Mouse (Mus musculus) thymus, postnatal 14 days (tissue): ENCODE measurements around the gene Fv1.

ENCODE experiments used
- DNase-seq: peaks from one replicate; pipeline ENCODE4 v3.0.0; 2021

The Fv1 gene

GRCm38 (mm10) chr4:147886158-147886557 lies 17.4 kb downstream of the Fv1 start:
- no peak for DNase-seq

- DNase-seq: no peak
Measured at GRCm38 (mm10) chr4:147887277-147887676, 18.5 kb downstream of the Fv1 start.

- no peak for DNase-seq
Measured at GRCm38 (mm10) chr4:147888237-147888636, 19.5 kb downstream of the Fv1 start.

GRCm38 (mm10) chr4:147890341-147890740 lies 21.6 kb downstream of the Fv1 start:
- DNase-seq: no peak

DNA sequence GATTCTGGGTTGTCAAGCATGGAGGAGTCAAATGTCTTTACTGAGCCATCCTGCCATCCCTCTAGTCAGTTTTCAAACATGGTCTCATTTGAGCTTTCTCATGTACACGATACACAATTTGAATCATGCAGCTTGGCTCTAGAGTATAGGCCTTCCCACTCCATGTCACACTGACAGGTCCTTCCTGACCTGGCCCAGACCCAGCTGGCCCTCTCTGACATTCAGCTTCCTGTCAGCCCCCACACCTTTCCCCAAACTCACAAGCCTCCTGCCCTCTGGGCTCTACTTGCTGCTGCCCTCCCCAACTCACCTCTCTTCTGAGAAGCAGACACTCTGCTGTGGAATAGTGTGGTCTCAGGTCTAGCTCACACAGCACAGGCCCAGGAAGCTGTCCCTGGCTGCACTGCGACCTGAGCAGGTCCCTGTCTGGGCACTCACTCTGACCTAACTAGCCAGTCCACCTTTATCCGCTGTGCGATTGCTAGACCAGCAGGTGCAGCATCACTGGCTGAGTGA lies 27.1 kb downstream of the Fv1 start:
- no peak for DNase-seq

- no peak for DNase-seq
Measured at GRCm38 (mm10) chr4:147896411-147896810, 27.6 kb downstream of the Fv1 start.

DNA sequence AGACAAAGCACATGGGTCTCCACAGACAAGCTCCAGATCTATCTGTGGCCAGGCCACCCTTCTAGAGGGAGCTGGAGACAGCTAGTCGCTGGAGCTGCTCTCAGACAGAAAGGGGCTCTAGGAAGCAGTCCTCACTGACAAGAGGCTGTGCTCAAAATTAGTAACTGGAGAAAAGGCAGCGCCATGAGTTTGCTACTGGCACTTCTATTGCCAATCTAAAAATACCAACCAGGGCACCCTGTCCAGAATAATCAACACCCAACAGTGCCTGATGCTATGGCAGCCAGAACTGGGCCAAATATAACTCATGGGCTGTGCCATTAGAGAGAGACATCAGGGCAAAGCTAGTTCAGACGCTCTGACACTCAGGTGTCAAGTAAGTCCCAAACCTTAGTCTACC lies 28.6 kb downstream of the Fv1 start:
- no peak for DNase-seq

GRCm38 (mm10) chr4:147900452-147900851 lies 31.7 kb downstream of the Fv1 start:
- no peak for DNase-seq

DNA sequence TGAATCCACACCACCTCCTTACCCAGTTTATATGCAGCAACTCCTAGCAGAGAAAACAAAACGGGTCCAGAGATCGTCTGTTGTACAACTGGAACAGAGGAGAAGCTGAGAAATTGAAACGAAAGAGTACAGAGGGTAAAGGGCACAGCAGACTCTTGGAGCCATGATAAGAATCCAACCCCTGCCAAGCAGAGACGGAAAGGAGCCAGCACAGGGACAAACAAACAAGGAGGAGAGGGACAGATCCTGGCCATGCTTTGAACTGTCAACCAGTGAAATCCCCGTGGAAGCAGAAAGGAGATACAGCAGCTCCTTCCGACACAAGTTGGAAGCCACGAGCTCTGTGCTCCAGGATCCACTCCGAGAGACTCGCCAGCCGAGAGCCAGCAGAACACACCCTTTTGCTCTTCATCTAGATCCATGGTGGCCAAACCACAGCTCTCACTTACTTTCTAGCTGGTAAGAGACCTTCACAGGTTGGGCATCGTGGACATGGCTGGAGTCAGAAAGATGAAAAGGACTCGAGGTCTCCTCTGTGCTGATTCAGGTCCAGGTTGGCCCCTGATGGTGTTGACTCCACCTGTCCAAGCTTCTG lies 34.2 kb downstream of the Fv1 start:
- DNase-seq: no peak

- DNase-seq: no peak
Measured at GRCm38 (mm10) chr4:147903601-147904000, 34.8 kb downstream of the Fv1 start.

GRCm38 (mm10) chr4:147904313-147905089 lies 35.7 kb downstream of the Fv1 start, which contains the start of gene Mfn2:
Gene Mfn2, minus strand, starts transcription at chr4:147904704.
- peak; percentile 92 for DNase-seq

- peak; percentile 20 for DNase-seq
Measured at GRCm38 (mm10) chr4:147905090-147905659, 36.4 kb downstream of the Fv1 start.

DNA sequence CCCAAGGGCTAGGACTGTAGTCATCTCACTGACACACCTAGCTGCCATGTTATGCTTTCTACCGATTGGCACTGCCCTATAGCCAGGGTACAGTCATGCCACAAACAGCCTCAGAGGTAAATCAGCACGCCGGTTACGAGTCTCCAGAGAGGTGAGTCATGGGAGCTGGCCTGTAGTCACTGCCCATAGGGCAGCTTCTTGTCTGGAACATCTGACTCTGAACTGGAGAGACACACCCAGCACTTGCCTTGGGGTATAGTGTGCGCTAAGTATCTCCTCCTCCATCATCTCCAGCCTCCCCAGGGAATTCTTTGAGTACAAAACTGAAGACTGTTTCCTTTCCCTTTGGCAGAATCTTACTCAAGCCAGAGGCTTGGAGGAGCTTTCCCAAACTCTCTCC lies 37.5 kb downstream of the Fv1 start:
- DNase-seq: no peak

GRCm38 (mm10) chr4:147909486-147909885 lies 40.7 kb downstream of the Fv1 start:
- no peak for DNase-seq

DNA sequence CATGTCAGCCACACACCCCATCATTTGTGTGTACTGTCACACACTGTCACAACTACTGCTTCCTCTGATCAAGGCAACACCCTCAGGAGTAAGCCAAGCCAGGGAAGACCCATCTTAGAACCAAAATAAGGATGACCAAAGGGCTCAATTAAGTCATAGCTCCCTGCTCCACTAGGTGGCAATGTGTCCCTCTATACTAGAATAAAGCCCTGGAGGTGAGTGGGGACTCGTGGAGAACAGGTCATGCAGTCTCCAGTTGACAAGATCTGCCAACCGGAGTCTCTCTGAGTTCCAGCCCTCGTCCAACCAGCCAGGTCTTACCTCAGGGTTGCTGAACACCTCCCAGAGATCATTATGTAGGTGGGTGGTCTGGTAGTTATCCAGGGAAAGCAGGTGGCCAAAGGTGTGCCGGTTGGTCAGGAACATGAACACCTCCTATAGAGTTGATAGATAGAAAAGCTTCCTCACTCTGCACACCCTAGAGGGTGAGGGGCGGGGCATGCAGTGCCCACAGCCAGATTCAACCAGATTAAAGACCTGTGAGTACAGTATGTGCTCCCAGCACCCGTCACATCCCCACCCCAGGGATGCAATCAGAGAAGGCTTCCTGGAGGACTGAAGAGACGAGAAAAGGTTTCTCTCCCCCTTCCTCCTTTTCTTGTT lies 49.8 kb downstream of the Fv1 start:
- DNase-seq: peak; percentile 40
